ENCODE assay signal across 8 mouse cellular contexts in the genomic region with DNA sequence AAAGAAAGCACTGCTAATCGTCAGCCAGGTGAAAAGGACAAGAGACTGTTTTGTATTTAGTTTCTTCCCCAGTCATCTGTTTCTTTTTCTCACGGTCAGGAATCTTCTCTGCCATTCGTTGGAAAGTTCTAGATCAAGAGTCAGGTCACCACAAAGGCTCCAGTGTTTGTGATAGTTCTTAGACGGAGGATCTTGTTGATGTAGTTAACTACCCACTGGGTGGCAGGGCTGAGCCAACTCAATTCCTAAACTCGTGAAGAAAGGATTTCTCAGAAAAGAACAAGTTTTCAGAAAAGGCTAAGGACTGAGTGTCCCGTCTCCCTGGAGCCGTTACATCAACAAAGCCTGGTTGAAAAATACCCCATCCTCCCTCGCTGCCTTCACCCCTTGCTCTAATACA. TPM values are rescaled to one million over a fixed set of nuclear protein-coding genes. Genes with fewer than 3 reads are reported as not detected.
DNase-seq lines count a peak whose midpoint lies in the region; ATAC-seq lines count a peak whose summit lies in the region.

No protein-coding gene starts in this region.

- peak; percentile 75 for DNase-seq in gastrocnemius, adult 18-20 months (ENCODE audit: low spot score)
- DNase-seq in gastrocnemius, postnatal 10 days, result no peak
- DNase-seq in B cell, adult 2 months, result peak; percentile 65 to 72
- DNase-seq in ZHBTc4 (ENCODE audit: low read depth, low spot score), result peak; percentile 79
- DNase-seq in forelimb bud, embryonic 11.5 days (ENCODE audit: low read depth, low spot score), result peak; percentile 55
- DNase-seq in kidney, postnatal 10 days, result peak; percentile 82

- ATAC-seq in megakaryocyte-erythroid progenitor cell, adult 5-6 weeks (replicated peaks; ENCODE audit: low FRiP score, low TSS enrichment, poor library complexity, severe bottlenecking), result peak; percentile 65; the same call in 1 of the 2 replicates
- ATAC-seq in erythroblast, adult 5-6 weeks (replicated peaks; ENCODE audit: low FRiP score, poor library complexity, severe bottlenecking), result no peak

RNA-seq across cellular contexts. Expression of a gene that starts 6.6 kb away (rescaled TPM):
- total RNA-seq in gastrocnemius, adult 18-20 months (2021), result 100 to 1,000 TPM; 344 to 646 TPM
- total RNA-seq in gastrocnemius, postnatal 10 days (2021), result 100 to 1,000 TPM; 484 to 520 TPM
- 257 and 274 TPM in 2 replicates for total RNA-seq in megakaryocyte-erythroid progenitor cell, adult 5-6 weeks (2014; fragmentation: Nextera tagmentation)
- total RNA-seq in megakaryocyte-erythroid progenitor cell, adult 5-6 weeks (2017), result 121 and 224 TPM in 2 replicates
- 125 and 174 TPM in 2 replicates for total RNA-seq in erythroblast, adult 5-6 weeks (2015; ENCODE audit: low replicate concordance)
- total RNA-seq in erythroblast, adult 5-6 weeks (2017; ENCODE audit: low replicate concordance), result 113 and 122 TPM in 2 replicates

RNA-seq across cellular contexts. Expression of a gene that starts 25.6 kb away (rescaled TPM):
- 1 to 10 TPM; 1.2 to 2.0 TPM for total RNA-seq in gastrocnemius, adult 18-20 months (2021)
- 1 to 10 TPM in 1 of 2 experiments, under 1 TPM in 1; 0.70 to 1.1 TPM for total RNA-seq in gastrocnemius, postnatal 10 days (2021)
- total RNA-seq in megakaryocyte-erythroid progenitor cell, adult 5-6 weeks (2014; fragmentation: Nextera tagmentation), result not detected in 2 replicates
- total RNA-seq in megakaryocyte-erythroid progenitor cell, adult 5-6 weeks (2017), result not detected in 2 replicates
- not detected in 2 replicates for total RNA-seq in erythroblast, adult 5-6 weeks (2015; ENCODE audit: low replicate concordance)
- total RNA-seq in erythroblast, adult 5-6 weeks (2017; ENCODE audit: low replicate concordance), result not detected in 2 replicates

RNA-seq across cellular contexts. Expression of a gene that starts 26.2 kb away (rescaled TPM):
- total RNA-seq in gastrocnemius, adult 18-20 months (2021), result 100 to 1,000 TPM; 622 to 636 TPM
- total RNA-seq in gastrocnemius, postnatal 10 days (2021), result 100 to 1,000 TPM; 383 to 415 TPM
- total RNA-seq in megakaryocyte-erythroid progenitor cell, adult 5-6 weeks (2014; fragmentation: Nextera tagmentation), result not detected in 2 replicates
- not detected in 2 replicates for total RNA-seq in megakaryocyte-erythroid progenitor cell, adult 5-6 weeks (2017)
- not detected in 2 replicates for total RNA-seq in erythroblast, adult 5-6 weeks (2015; ENCODE audit: low replicate concordance)
- total RNA-seq in erythroblast, adult 5-6 weeks (2017; ENCODE audit: low replicate concordance), result 0.17 TPM in 1 of 2 replicates, not detected in the other

RNA-seq across cellular contexts. Expression of a gene that starts 42.8 kb away (rescaled TPM):
- 10 to 100 TPM; 44.0 to 56.1 TPM for total RNA-seq in gastrocnemius, adult 18-20 months (2021)
- 10 to 100 TPM; 32.1 to 32.7 TPM for total RNA-seq in gastrocnemius, postnatal 10 days (2021)
- 18.4 and 38.1 TPM in 2 replicates for total RNA-seq in megakaryocyte-erythroid progenitor cell, adult 5-6 weeks (2014; fragmentation: Nextera tagmentation)
- total RNA-seq in megakaryocyte-erythroid progenitor cell, adult 5-6 weeks (2017), result 56.0 and 72.8 TPM in 2 replicates
- 7.3 and 17.7 TPM in 2 replicates for total RNA-seq in erythroblast, adult 5-6 weeks (2015; ENCODE audit: low replicate concordance)
- total RNA-seq in erythroblast, adult 5-6 weeks (2017; ENCODE audit: low replicate concordance), result 3.9 and 16.5 TPM in 2 replicates

RNA-seq across cellular contexts. Expression of a gene that starts 45.2 kb away (rescaled TPM):
- 1 to 10 TPM; 1.0 to 1.7 TPM for total RNA-seq in gastrocnemius, adult 18-20 months (2021)
- total RNA-seq in gastrocnemius, postnatal 10 days (2021), result 1 to 10 TPM in 1 of 2 experiments, under 1 TPM in 1; 0.96 to 1.9 TPM
- total RNA-seq in megakaryocyte-erythroid progenitor cell, adult 5-6 weeks (2014; fragmentation: Nextera tagmentation), result not detected in 2 replicates
- not detected in 2 replicates for total RNA-seq in megakaryocyte-erythroid progenitor cell, adult 5-6 weeks (2017)
- total RNA-seq in erythroblast, adult 5-6 weeks (2015; ENCODE audit: low replicate concordance), result not detected in 2 replicates
- total RNA-seq in erythroblast, adult 5-6 weeks (2017; ENCODE audit: low replicate concordance), result not detected in 2 replicates

Comparison
In these comparisons a context has a peak if more than half of its experiments do, and no peak if none do; other contexts are left out.
1. RNA of a gene that starts 26.2 kb away (total RNA-seq): 622 to 636 TPM in gastrocnemius, adult 18-20 months and 383 to 415 TPM in gastrocnemius, postnatal 10 days; 0.17 TPM in erythroblast, adult 5-6 weeks and not detected in megakaryocyte-erythroid progenitor cell, adult 5-6 weeks; every median in the first group is over 100 times any median in the second.